Mouse (Mus musculus) MEL (cell line): ENCODE data around the gene Zmynd10. TPM values are rescaled to one million over a fixed set of nuclear protein-coding genes. Genes with fewer than 3 reads are reported as not detected.

Experiments
- DNase-seq: peaks from one replicate; pipeline ENCODE4 v3.0.0; 2011; ENCODE audit warnings: low read depth, low spot score
- H3K27ac ChIP-seq: 2 replicates; pipeline ENCODE4 v1.5.1; 2012; ENCODE audit warnings: low read depth, mild to moderate bottlenecking, control low read depth, low read length, moderate library complexity; ENCODE audit not compliant: control insufficient read depth
- H3K27me3 ChIP-seq, 2 experiments: fragments of 150-350 bp in 1 of 2; sonication (generic) in 1 of 2; 2 replicates each; pipeline ENCODE4 v1.6.1; 2012; ENCODE audit warnings: low read length in 2 of 2, mild to moderate bottlenecking in 2 of 2, improper control_type of control experiment in 1 of 2, moderate library complexity in 1 of 2; ENCODE audit not compliant: insufficient read depth in 2 of 2, control insufficient read depth in 1 of 2
- H3K36me3 ChIP-seq, 2 experiments: 2 replicates each; pipeline ENCODE4 v1.6.1; 2012 to 2014; ENCODE audit warnings: low read length in 2 of 2, improper control_type of control experiment in 1 of 2, inconsistent platforms in 1 of 2, mild to moderate bottlenecking in 1 of 2; ENCODE audit not compliant: insufficient read depth in 2 of 2, control insufficient read depth in 1 of 2
- H3K4me1 ChIP-seq, 2 experiments: fragments of 150-350 bp in 1 of 2; sonication (generic) in 1 of 2; 2 replicates each; pipeline ENCODE4 v1.6.1; 2012; ENCODE audit warnings: low read length in 2 of 2, improper control_type of control experiment in 1 of 2, mild to moderate bottlenecking in 1 of 2; ENCODE audit not compliant: insufficient read depth in 2 of 2, control insufficient read depth in 1 of 2
- H3K4me3 ChIP-seq, 2 experiments: fragments of 150-350 bp in 1 of 2; sonication (generic) in 1 of 2; 2 replicates each; pipeline ENCODE4 v1.5.1; 2012; ENCODE audit warnings: low read depth in 2 of 2, low read length in 2 of 2, mild to moderate bottlenecking in 2 of 2, moderate library complexity in 2 of 2, control low read depth in 1 of 2, improper control_type of control experiment in 1 of 2; ENCODE audit not compliant: control insufficient read depth in 1 of 2, insufficient read depth in 1 of 2
- H3K79me2 ChIP-seq: 2 replicates; pipeline ENCODE4 v1.6.1; 2012; ENCODE audit warnings: mild to moderate bottlenecking, low read length, moderate library complexity; ENCODE audit not compliant: control insufficient read depth, poor library complexity, insufficient read depth
- H3K9ac ChIP-seq: 2 replicates; pipeline ENCODE4 v1.6.1; 2012; ENCODE audit warnings: low read depth, mild to moderate bottlenecking, control low read depth, low read length, moderate library complexity; ENCODE audit not compliant: control insufficient read depth, poor library complexity, severe bottlenecking
- H3K9me3 ChIP-seq: fragments of 150-350 bp; sonication (generic); replicated peaks from 2 replicates; pipeline ENCODE4 v1.6.1; 2012; ENCODE audit warnings: mild to moderate bottlenecking, low read length, improper control_type of control experiment, moderate library complexity; ENCODE audit not compliant: insufficient read depth
- BHLHE40 ChIP-seq: IDR thresholded peaks from 2 replicates; pipeline ENCODE4 v1.6.1; 2012; ENCODE audit warnings: low read depth, mild to moderate bottlenecking, inconsistent platforms, low read length, improper control_type of control experiment, borderline replicate concordance
- CHD2 ChIP-seq: IDR thresholded peaks from 2 replicates; pipeline ENCODE4 v1.6.1; 2011; ENCODE audit warnings: low read length, improper control_type of control experiment
- CTCF ChIP-seq, 3 experiments: IDR thresholded peaks in 2 of 3; conservative IDR thresholded peaks in 1 of 3; 2 replicates each; pipeline ENCODE4 v1.5.1; 2011 to 2012; ENCODE audit warnings: low read length in 3 of 3, low read depth in 2 of 3, mild to moderate bottlenecking in 2 of 3, improper control_type of control experiment in 1 of 3, inconsistent platforms in 1 of 3, mixed read lengths in 1 of 3, moderate library complexity in 1 of 3; ENCODE audit not compliant: control insufficient read depth in 1 of 3, insufficient read depth in 1 of 3, poor library complexity in 1 of 3, severe bottlenecking in 1 of 3
- ELF1 ChIP-seq: IDR thresholded peaks from 2 replicates; pipeline ENCODE4 v1.6.1; 2014; ENCODE audit warnings: low read depth, mild to moderate bottlenecking, inconsistent platforms, low read length, improper control_type of control experiment, moderate library complexity
- EP300 ChIP-seq, 2 experiments: IDR thresholded peaks; 2 replicates each; pipeline ENCODE4 v1.6.1; 2011; ENCODE audit warnings: improper control_type of control experiment in 2 of 2, low read length in 2 of 2, low read depth in 1 of 2, mild to moderate bottlenecking in 1 of 2
- JUND ChIP-seq: IDR thresholded peaks from 2 replicates; pipeline ENCODE4 v1.6.1; 2011; ENCODE audit warnings: low read depth, mild to moderate bottlenecking, improper control_type of control experiment, low read length
- MAX ChIP-seq: IDR thresholded peaks from 2 replicates; pipeline ENCODE4 v1.6.1; 2011; ENCODE audit warnings: low read length, improper control_type of control experiment
- MAZ ChIP-seq: IDR thresholded peaks from 2 replicates; pipeline ENCODE4 v1.6.1; 2012; ENCODE audit warnings: low read depth, mild to moderate bottlenecking, inconsistent platforms, low read length, improper control_type of control experiment
- NELFE ChIP-seq: IDR thresholded peaks from 2 replicates; pipeline ENCODE4 v1.6.1; 2011; ENCODE audit warnings: low read depth, low read length, improper control_type of control experiment
- NRF1 ChIP-seq: IDR thresholded peaks from 2 replicates; pipeline ENCODE4 v1.6.1; 2014; ENCODE audit warnings: low read depth, mild to moderate bottlenecking, inconsistent platforms, low read length, improper control_type of control experiment, moderate library complexity; ENCODE audit not compliant: poor library complexity, insufficient read depth, severe bottlenecking
- POLR2A ChIP-seq, 2 experiments: IDR thresholded peaks; 2 replicates each; pipeline ENCODE4 v1.6.1; 2011 to 2012; ENCODE audit warnings: low read length in 2 of 2, mild to moderate bottlenecking in 2 of 2, control low read depth in 1 of 2, improper control_type of control experiment in 1 of 2, low read depth in 1 of 2, moderate library complexity in 1 of 2; ENCODE audit not compliant: control insufficient read depth in 1 of 2, insufficient read depth in 1 of 2, poor library complexity in 1 of 2
- RAD21 ChIP-seq: IDR thresholded peaks from 2 replicates; pipeline ENCODE4 v1.6.1; 2011; ENCODE audit warnings: mild to moderate bottlenecking, low read depth, low read length, improper control_type of control experiment
- SMC3 ChIP-seq: IDR thresholded peaks from 2 replicates; pipeline ENCODE4 v1.6.1; 2011; ENCODE audit warnings: low read depth, low read length, improper control_type of control experiment
- TBP ChIP-seq: IDR thresholded peaks from 2 replicates; pipeline ENCODE4 v1.8.0; 2011; ENCODE audit warnings: low read depth, low read length, improper control_type of control experiment
- TCF12 ChIP-seq: IDR thresholded peaks from 2 replicates; pipeline ENCODE4 v1.6.1; 2014; ENCODE audit warnings: low read depth, mild to moderate bottlenecking, inconsistent platforms, low read length, improper control_type of control experiment, moderate library complexity
- ZC3H11A ChIP-seq: IDR thresholded peaks from 2 replicates; pipeline ENCODE4 v1.6.1; 2012; ENCODE audit warnings: low read depth, mild to moderate bottlenecking, inconsistent platforms, low read length, improper control_type of control experiment
- ZKSCAN1 ChIP-seq: IDR thresholded peaks from 2 replicates; pipeline ENCODE4 v1.6.1; 2012; ENCODE audit warnings: low read depth, mild to moderate bottlenecking, inconsistent platforms, low read length, improper control_type of control experiment, moderate library complexity
- polyA plus RNA-seq, 2 experiments: library from polyadenylated mRNA; stranded (reverse) in 1 of 2; unstranded in 1 of 2; fragments of >175 nt in 1 of 2; fragments of >200 nt in 1 of 2; gene quantifications; 2 replicates each; pipeline versions ENCODE4 v1.2.1 to v1.2.4; 2012; ENCODE audit warnings: low replicate concordance in 2 of 2, low read depth in 1 of 2; ENCODE audit not compliant: insufficient read length in 2 of 2, insufficient read depth in 1 of 2, missing spikeins in 1 of 2
- total RNA-seq: library from RNA; depleted of rRNA; stranded (reverse); fragments of 300-350 nt; gene quantifications from 2 replicates; pipeline ENCODE4 v1.2.3, GENCODE M21; 2012

Gene Zmynd10
- total and polyA plus RNA-seq, 3 experiments = 0.31 to 0.85 TPM; not detected in 1

DNA sequence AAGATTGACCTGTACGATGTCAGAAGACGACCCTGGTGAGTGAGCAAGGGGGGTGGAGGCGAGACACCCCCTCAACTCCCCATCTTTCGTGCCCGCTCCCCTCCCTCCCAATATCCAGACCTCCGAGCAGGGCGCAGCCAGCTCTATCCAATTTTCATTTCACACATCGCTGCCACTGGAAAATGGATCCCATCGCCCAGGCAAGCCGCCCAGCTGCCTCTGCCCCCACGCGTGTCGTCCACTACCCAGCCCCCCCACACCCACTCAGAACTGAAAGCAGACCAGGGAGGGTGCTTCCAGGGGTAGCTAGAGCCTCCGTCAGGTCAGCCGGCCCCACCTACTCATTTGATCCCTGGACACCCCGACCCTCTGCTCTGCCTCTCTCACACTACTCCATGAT lies 34.8 kb upstream of the Zmynd10 start:
- Histone ChIP-seq H3K27ac (no peak overlapping the region), H3K79me2 (no peaks in the 10 kb centered on the region), H3K9me3 (no peaks in the 10 kb centered on the region), H3K4me1 (no peaks in the 10 kb centered on the region), H3K27me3 (peaks cover 3% of the 10 kb centered on the region in 2 experiments; a peak in 3 of 4 replicates), H3K9ac (no peak overlapping the region), H3K36me3 (no peaks in the 10 kb centered on the region), H3K4me3 (no peak overlapping the region)
- TF ChIP-seq TBP (no peak), NELFE (no peak), MAX (no peak), TCF12 (no peak), JUND (no peak), POLR2A (IDR thresholded peaks at IDR 0.05; ENCODE audit: control insufficient read depth in 1 of 2, insufficient read depth in 1 of 2, low read depth in 1 of 2, low read length in 2 of 2, poor library complexity in 1 of 2) (no peak), NRF1 (no peak), CTCF (IDR thresholded peaks at IDR 0.05 in 2 of 3, conservative IDR thresholded peaks at IDR 0.05 in 1 of 3; ENCODE audit: control insufficient read depth in 1 of 3, insufficient read depth in 1 of 3, low read depth in 2 of 3, low read length in 3 of 3, poor library complexity in 1 of 3, severe bottlenecking in 1 of 3) (no peak), RAD21 (no peak), ZKSCAN1 (no peak), MAZ (no peak), ELF1 (no peak)
- no peak for DNase-seq

DNA sequence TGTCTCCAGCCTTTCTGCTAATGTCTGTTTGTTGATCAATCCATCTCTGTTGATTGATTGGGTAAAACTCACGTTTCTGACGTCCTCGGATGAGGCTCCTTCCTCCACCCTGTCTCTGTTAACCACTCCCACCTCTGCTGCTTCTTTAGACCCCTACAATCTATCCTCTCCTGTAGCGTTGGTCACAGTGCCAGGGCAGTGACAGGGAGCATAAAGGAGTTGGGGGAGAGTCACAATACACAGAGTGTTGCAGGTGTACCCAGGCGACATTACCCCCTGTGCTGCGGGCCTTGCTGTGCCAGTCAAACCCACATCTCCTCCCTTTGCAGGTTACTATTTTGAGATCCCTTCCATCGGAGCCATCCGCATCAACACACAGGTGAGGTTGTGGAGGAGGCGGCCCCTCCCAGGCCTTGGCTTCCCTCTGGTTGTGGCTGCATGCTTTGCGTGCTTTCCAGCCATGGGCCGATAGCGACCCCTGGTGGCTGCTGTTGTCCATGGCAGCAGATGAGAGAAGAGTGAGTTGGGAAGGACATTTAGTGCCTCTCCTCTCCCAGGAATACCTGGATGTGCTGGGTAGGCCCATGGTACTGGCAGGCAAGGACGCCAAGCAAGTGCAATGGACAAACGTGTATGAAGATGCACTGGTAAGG lies 32.7 kb upstream of the Zmynd10 start:
- no peaks in the 10 kb centered on the region for H3K9me3 ChIP-seq
- no peak overlapping the region for H3K4me3 ChIP-seq
- peak; percentile 74 for DNase-seq
- H3K79me2 ChIP-seq = no peaks in the 10 kb centered on the region
- no peak overlapping the region for H3K9ac ChIP-seq
- no peaks in the 10 kb centered on the region for H3K4me1 ChIP-seq
- peaks cover 0 to under 1% of the 10 kb centered on the region in 2 experiments; a peak in 3 of 4 replicates for H3K27me3 ChIP-seq
- TF ChIP-seq SMC3 = peak; percentile 89
- peak; percentile 93 for TF ChIP-seq RAD21
- no peak for TF ChIP-seq CHD2
- TF ChIP-seq BHLHE40 = no peak
- peak; percentile 80 for TF ChIP-seq ZC3H11A
- TF ChIP-seq CTCF (IDR thresholded peaks at IDR 0.05 in 2 of 3, conservative IDR thresholded peaks at IDR 0.05 in 1 of 3; ENCODE audit: control insufficient read depth in 1 of 3, insufficient read depth in 1 of 3, low read depth in 2 of 3, low read length in 3 of 3, poor library complexity in 1 of 3, severe bottlenecking in 1 of 3) = peak; percentile 98 to 99 (median 99)
- no peak for TF ChIP-seq EP300 (IDR thresholded peaks at IDR 0.05; ENCODE audit: low read depth in 1 of 2, low read length in 2 of 2)
- no peak overlapping the region for H3K27ac ChIP-seq
- H3K36me3 ChIP-seq = no peaks in the 10 kb centered on the region
